Mouse (Mus musculus) lung, postnatal 36 days (tissue): Measurements from ENCODE around the gene Ifi206.

Experiments
- DNase-seq: peaks from one replicate; pipeline ENCODE4 v3.0.0; 2022; ENCODE audit warnings: mixed read lengths

Ifi206 gene

DNA sequence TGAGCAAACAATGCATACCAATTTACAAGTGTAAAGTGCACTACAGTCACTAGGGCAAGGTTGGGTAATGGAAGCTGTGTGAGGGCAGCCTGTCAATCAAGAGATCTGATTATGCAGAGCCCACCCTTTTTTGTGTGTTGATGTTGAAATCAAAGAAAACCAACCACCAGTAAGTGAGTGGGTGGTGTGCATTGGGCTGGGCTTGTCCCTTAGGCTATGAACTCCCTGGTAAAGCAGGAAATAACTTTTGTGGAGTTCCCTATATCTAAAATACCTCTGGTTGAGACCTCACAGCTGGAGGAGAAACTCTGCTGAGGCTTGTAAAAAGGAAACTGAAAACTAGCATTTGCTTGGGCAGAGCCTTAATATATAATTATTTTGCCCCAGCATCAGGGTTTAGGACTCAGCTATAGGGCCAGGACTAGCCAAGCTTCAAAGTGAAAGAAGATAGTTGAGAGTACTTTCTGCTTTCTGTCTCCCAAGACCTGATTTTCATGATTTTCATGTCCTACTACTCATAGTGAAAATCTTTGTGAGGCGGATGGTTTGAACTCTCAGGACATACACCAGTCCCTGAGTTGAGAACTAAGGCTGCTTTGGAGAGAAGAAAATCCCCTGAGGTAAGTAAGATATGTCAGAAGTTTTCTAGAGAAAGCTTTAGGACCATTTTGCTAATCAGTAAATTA, 71.8 kb downstream of the Ifi206 start:
- peak; percentile 67 for DNase-seq

DNA sequence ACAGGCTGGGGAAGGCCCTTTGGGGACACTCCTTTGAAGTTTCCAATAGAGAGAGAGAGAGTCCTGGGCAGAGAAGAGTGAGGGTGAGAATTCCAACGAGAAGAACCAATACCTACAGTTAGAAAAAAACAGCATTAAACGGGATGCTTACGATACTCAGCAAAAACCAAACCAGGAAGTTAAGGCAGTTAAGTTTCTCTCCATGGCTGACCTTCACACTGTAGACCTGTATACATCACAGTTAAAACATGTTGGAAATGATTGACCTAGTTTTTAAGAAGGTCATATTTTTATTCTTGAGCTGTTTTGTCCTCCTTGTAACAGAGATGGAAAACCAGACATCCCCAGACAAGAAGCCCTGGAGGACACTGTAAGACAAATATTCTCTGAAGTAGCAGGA, 72.3 kb downstream of the Ifi206 start:
- no peak for DNase-seq
